Mouse (Mus musculus) embryonic facial prominence, embryonic 14.5 days (tissue): ENCODE results near the gene Eml1. TPM values are rescaled to one million over a fixed set of nuclear protein-coding genes. Genes with fewer than 3 reads are reported as not detected.

Experiments
- ATAC-seq: fragments of 200-750 bp; cut with Nextera tagmentation; 2 replicates; pipeline ENCODE4 v1.8.0; 2017; ENCODE audit warnings: low read depth, moderate number of reproducible peaks, moderate TSS enrichment
- DNase-seq: peaks from one replicate; pipeline ENCODE4 v3.0.0-alpha.2; 2015; ENCODE audit warnings: low spot score
- H3K27ac ChIP-seq: fragments of 300-500 bp; sonication (generic); replicated peaks from 2 replicates; pipeline ENCODE4 v1.5.1; 2014; ENCODE audit warnings: low read depth, mild to moderate bottlenecking, low read length, moderate library complexity
- H3K27me3 ChIP-seq: fragments of 300-500 bp; sonication (generic); replicated peaks from 2 replicates; pipeline ENCODE4 v1.6.1; 2014; ENCODE audit warnings: low read length; ENCODE audit not compliant: control insufficient read depth, insufficient read depth
- H3K36me3 ChIP-seq: fragments of 300-500 bp; sonication (generic); 2 replicates; pipeline ENCODE4 v1.6.1; 2014; ENCODE audit warnings: low read length, mixed read lengths; ENCODE audit not compliant: control insufficient read depth, insufficient read depth
- H3K4me1 ChIP-seq: fragments of 300-500 bp; sonication (generic); 2 replicates; pipeline ENCODE4 v1.6.1; 2014; ENCODE audit warnings: antibody characterized with exemption, low read length; ENCODE audit not compliant: control insufficient read depth, insufficient read depth
- H3K4me2 ChIP-seq: fragments of 300-500 bp; sonication (generic); 2 replicates; pipeline ENCODE4 v1.6.1; 2014; ENCODE audit warnings: low read depth, mild to moderate bottlenecking, low read length, moderate library complexity, mixed read lengths
- H3K4me3 ChIP-seq: fragments of 300-500 bp; sonication (generic); 2 replicates; pipeline ENCODE4 v1.5.1; 2014; ENCODE audit warnings: low read depth, mild to moderate bottlenecking, low read length
- H3K9ac ChIP-seq: fragments of 300-500 bp; sonication (generic); 2 replicates; pipeline ENCODE4 v1.6.1; 2014; ENCODE audit warnings: low read depth, mild to moderate bottlenecking, low read length, moderate library complexity, mixed read lengths
- H3K9me3 ChIP-seq: fragments of 300-500 bp; sonication (generic); 2 replicates; pipeline ENCODE4 v1.6.1; 2016; ENCODE audit warnings: low read length; ENCODE audit not compliant: control insufficient read depth
- WGBS: fragments of 180-500 bp; shearing (Covaris S2); extraction: QIAGEN DNeasy Blood & Tissue Kit; methylation state at CpG from one replicate; pipeline ENCODE4 v1.1.7; 2014; 5-methylcytosine and 5-hydroxymethylcytosine counted together
- polyA plus RNA-seq: library from polyadenylated mRNA; unstranded; fragments of >200 nt; fragmentation: Nextera tagmentation; extraction: Ambion mirVana; gene quantifications from 2 replicates; pipeline ENCODE4 v1.2.1, GENCODE M21; 2014

Gene Eml1
- polyA plus RNA-seq, 1 experiment from 2014 or later: 62.8 TPM

GRCm38 (mm10) chr12:108449935-108450334 lies 79.2 kb downstream of the Eml1 start:
- Histone ChIP-seq H3K9ac (no peak overlapping the region), H3K27me3 (no peaks in the 10 kb centered on the region), H3K4me2 (no peak overlapping the region), H3K36me3 (no peaks in the 10 kb centered on the region), H3K4me1 (0 out of 2 replicates have a peak, but pooled peaks cover under 1% of the 10 kb centered on the region), H3K27ac (no peak overlapping the region), H3K9me3 (no peaks in the 10 kb centered on the region), H3K4me3 (no peak overlapping the region)
- WGBS: 81% methylated on average over 11 of the region's 11 CpGs
- DNase-seq (no peak), ATAC-seq (no peak)

DNA sequence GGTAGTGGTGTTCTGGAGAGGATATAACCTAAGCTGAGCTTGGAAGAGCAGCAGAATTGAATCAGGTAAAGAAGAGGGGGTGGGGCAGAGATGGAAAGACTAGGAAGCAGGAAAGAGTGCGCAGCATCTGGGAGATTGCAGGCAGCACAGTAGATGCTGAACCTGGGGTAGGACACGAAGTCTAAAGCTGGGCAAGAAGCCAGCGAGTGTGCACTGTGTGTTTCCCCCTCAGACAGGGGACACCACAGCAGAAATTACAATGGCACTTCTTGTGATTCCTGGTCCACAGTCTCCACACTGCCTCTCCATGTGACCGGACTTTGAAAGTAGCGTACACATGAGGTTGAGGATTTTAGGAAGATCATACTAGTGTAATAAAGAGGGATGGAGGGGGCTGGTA lies 79.8 kb downstream of the Eml1 start:
- Histone ChIP-seq H3K36me3 (no peaks in the 10 kb centered on the region), H3K27ac (no peak overlapping the region), H3K9me3 (no peaks in the 10 kb centered on the region), H3K4me2 (no peak overlapping the region), H3K27me3 (no peaks in the 10 kb centered on the region), H3K9ac (no peak overlapping the region), H3K4me1 (no peaks in the 10 kb centered on the region), H3K4me3 (no peak overlapping the region)
- WGBS: 68% methylated on average over 5 of the region's 5 CpGs
- DNase-seq (no peak), ATAC-seq (no peak; the same call in 1 of the 2 replicates)

DNA sequence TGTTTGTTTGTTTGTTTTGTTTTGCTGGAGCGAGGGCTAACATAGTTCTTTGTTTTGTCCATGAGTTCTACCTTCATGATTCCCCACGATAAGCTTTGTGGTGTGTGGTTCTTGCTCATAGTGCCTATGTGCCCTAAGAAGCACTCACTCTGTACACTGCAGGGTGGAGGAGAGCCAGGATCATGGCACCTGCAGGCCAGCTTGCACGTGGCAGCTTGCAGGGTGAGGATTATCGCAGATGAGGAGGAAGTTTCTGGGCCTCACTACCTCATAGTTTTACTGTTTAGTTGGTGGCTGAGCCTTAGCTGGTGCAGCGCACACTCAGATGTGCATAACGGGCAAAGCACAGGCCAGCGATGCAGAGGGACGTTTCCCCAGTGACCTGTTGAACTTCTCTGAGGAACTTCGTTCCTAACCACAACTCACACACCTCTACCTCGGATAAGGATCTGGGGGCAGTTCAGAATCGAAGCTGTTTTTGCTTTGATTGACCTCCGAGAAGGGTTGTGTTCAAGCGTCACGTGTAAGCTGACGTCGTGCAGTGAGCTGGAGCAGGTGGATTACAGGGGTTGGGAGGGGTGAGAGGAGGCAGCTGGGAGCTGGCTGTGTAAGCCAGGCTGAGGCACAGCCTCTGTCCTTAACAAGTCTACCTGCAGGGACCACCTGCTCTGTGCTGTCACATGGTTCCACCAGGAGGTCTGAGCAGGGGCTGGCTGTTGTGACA lies 81.6 kb downstream of the Eml1 start:
- H3K9ac ChIP-seq: no peak overlapping the region
- 62% methylated on average over 16 of the region's 16 CpGs for WGBS
- H3K4me1 ChIP-seq: no peaks in the 10 kb centered on the region
- no peaks in the 10 kb centered on the region for H3K27me3 ChIP-seq
- H3K9me3 ChIP-seq: no peaks in the 10 kb centered on the region
- H3K4me3 ChIP-seq: no peak overlapping the region
- DNase-seq (no peak), ATAC-seq (peak; percentile 70)
- no peak overlapping the region for H3K4me2 ChIP-seq
- H3K27ac ChIP-seq: no peak overlapping the region
- no peaks in the 10 kb centered on the region for H3K36me3 ChIP-seq

GRCm38 (mm10) chr12:108453561-108454044 lies 82.8 kb downstream of the Eml1 start:
- H3K9me3 ChIP-seq: no peaks in the 10 kb centered on the region
- no peaks in the 10 kb centered on the region for H3K27me3 ChIP-seq
- 86% methylated on average over 8 of the region's 8 CpGs for WGBS
- DNase-seq (peak; percentile 44), ATAC-seq (no peak)
- H3K27ac ChIP-seq: no peak overlapping the region
- no peak overlapping the region for H3K4me3 ChIP-seq
- H3K36me3 ChIP-seq: 0 out of 2 replicates have a peak, but pooled peaks cover 4% of the 10 kb centered on the region
- 0 out of 2 replicates have a peak overlapping the region, but pooled peaks have one; percentile 5 for H3K9ac ChIP-seq
- no peak overlapping the region for H3K4me2 ChIP-seq
- H3K4me1 ChIP-seq: no peaks in the 10 kb centered on the region

DNA sequence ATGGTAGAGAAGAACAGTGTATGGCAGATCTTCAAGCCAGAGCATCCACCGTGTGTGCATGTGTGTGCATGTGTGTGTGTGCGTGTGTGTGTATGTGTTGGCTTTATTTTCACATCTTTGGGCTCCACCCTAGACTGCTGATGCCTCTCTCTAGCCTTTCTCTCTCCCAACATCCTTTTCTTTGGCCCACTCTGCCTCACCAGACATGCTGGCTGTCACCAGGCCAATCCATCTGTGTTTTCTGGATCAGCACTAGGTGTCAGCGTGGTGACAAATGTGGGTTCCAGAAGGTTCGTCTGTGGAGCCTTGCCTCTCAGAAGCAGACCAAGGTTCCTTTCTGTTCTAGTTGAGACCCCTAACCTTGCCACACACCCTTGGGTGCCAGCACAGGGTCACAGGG lies 84.2 kb downstream of the Eml1 start:
- DNase-seq (no peak), ATAC-seq (no peak)
- H3K36me3 ChIP-seq: 0 out of 2 replicates have a peak, but pooled peaks cover 4% of the 10 kb centered on the region
- no peak overlapping the region for H3K27ac ChIP-seq
- no peaks in the 10 kb centered on the region for H3K4me1 ChIP-seq
- 79% methylated on average over 4 of the region's 4 CpGs for WGBS
- no peaks in the 10 kb centered on the region for H3K27me3 ChIP-seq
- H3K9me3 ChIP-seq: no peaks in the 10 kb centered on the region
- H3K9ac ChIP-seq: no peak overlapping the region
- H3K4me3 ChIP-seq: no peak overlapping the region
- no peak overlapping the region for H3K4me2 ChIP-seq

DNA sequence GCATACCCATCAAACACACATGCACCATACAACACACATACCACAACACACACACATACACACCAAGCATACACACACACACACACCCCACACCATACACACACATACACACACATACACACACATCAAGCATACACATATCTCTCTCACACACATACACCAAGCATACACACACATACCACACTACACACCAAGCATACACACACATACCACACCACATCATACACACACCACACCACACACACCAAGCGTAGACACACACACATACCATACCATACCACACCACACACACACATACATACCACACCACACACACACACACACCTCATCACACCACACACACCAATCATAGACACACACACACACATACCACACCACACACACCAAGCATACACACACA lies 102.1 kb downstream of the Eml1 start:
- no peak for DNase-seq
- Histone ChIP-seq H3K4me2 (no peak overlapping the region), H3K27me3 (no peaks in the 10 kb centered on the region), H3K4me1 (no peaks in the 10 kb centered on the region), H3K4me3 (no peak overlapping the region), H3K27ac (no peak overlapping the region), H3K9me3 (no peaks in the 10 kb centered on the region), H3K36me3 (peaks cover 24% of the 10 kb centered on the region), H3K9ac (no peak overlapping the region)
- WGBS: 94% methylated on average over 1 of the region's 1 CpGs
- ATAC-seq: no peak

- Histone ChIP-seq H3K27ac (no peak overlapping the region), H3K4me1 (no peaks in the 10 kb centered on the region), H3K36me3 (peaks cover 24% of the 10 kb centered on the region), H3K27me3 (no peaks in the 10 kb centered on the region), H3K4me2 (no peak overlapping the region), H3K9ac (no peak overlapping the region), H3K9me3 (no peaks in the 10 kb centered on the region), H3K4me3 (no peak overlapping the region)
- DNase-seq (no peak), ATAC-seq (no peak)
- 70% methylated on average over 3 of the region's 3 CpGs for WGBS
Observed at GRCm38 (mm10) chr12:108474440-108474839, 103.7 kb downstream of the Eml1 start.

DNA sequence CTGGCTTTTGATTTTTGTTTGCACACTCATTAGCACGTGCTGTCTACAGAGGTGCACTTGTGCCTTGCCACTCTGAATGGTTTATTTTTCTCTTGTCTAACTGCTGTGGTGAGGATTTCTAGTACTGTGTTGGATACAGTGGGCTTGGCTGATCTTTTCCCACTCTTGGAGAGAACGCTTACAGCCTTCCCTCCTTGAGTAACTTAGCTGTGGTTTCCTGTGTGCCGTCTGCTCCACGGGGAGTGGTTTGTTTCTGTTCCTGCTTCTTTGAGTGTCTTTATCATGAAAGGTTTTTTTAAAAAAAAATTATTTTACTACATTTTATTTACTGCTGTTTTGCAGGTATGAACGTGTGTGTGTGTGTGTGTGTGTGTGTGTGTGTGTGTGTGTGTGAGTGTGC lies 108.0 kb downstream of the Eml1 start:
- peaks cover 10% of the 10 kb centered on the region for H3K4me1 ChIP-seq
- 63% methylated on average over 5 of the region's 5 CpGs for WGBS
- H3K4me2 ChIP-seq: no peak overlapping the region
- no peak overlapping the region for H3K9ac ChIP-seq
- DNase-seq (no peak), ATAC-seq (no peak)
- no peaks in the 10 kb centered on the region for H3K9me3 ChIP-seq
- H3K27ac ChIP-seq: no peak overlapping the region
- H3K4me3 ChIP-seq: no peak overlapping the region
- no peaks in the 10 kb centered on the region for H3K27me3 ChIP-seq
- H3K36me3 ChIP-seq: peaks cover 3% of the 10 kb centered on the region; the same call in 1 of the 2 replicates
